Mouse (Mus musculus) limb, embryonic 12.5 days (tissue): ENCODE data around the gene Ckm. TPM values are rescaled to one million over a fixed set of nuclear protein-coding genes. Genes with fewer than 3 reads are reported as not detected.

Source experiments
- ATAC-seq: fragments of 200-750 bp; cut with Nextera tagmentation; 2 replicates; pipeline ENCODE4 v1.8.0; 2017; ENCODE audit warnings: low read depth, moderate TSS enrichment; ENCODE audit not compliant: insufficient number of reproducible peaks, insufficient read depth, low FRiP score, low TSS enrichment
- H3K27ac ChIP-seq: fragments of 300-500 bp; sonication (generic); 2 replicates; pipeline ENCODE4 v1.5.1; 2016; ENCODE audit warnings: mild to moderate bottlenecking, moderate library complexity
- H3K27me3 ChIP-seq: fragments of 300-500 bp; sonication (generic); 2 replicates; pipeline ENCODE4 v1.6.1; 2016; ENCODE audit warnings: mild to moderate bottlenecking, moderate library complexity
- H3K36me3 ChIP-seq: fragments of 300-500 bp; sonication (generic); 2 replicates; pipeline ENCODE4 v1.6.1; 2016; ENCODE audit warnings: mild to moderate bottlenecking, moderate library complexity
- H3K4me1 ChIP-seq: fragments of 300-500 bp; sonication (generic); replicated peaks from 2 replicates; pipeline ENCODE4 v1.6.1; 2016
- H3K4me2 ChIP-seq: fragments of 300-500 bp; sonication (generic); 2 replicates; pipeline ENCODE4 v1.6.1; 2016; ENCODE audit warnings: mild to moderate bottlenecking, moderate library complexity
- H3K4me3 ChIP-seq: fragments of 300-500 bp; sonication (generic); replicated peaks from 2 replicates; pipeline ENCODE4 v1.5.1; 2016; ENCODE audit warnings: mild to moderate bottlenecking
- H3K9ac ChIP-seq: fragments of 300-500 bp; sonication (generic); replicated peaks from 2 replicates; pipeline ENCODE4 v1.6.1; 2016; ENCODE audit warnings: mild to moderate bottlenecking, moderate library complexity
- H3K9me3 ChIP-seq: fragments of 300-500 bp; sonication (generic); 2 replicates; pipeline ENCODE4 v1.6.1; 2016; ENCODE audit warnings: mild to moderate bottlenecking, moderate library complexity
- WGBS: fragments of 180-500 bp; shearing (Covaris S2); methylation state at CpG from one replicate; pipeline ENCODE4 v1.1.7; 2016; 5-methylcytosine and 5-hydroxymethylcytosine counted together
- polyA plus RNA-seq: library from polyadenylated mRNA; unstranded; fragments of >200 nt; fragmentation: Nextera tagmentation; extraction: Ambion mirVana; gene quantifications from 2 replicates; pipeline ENCODE4 v1.2.1, GENCODE M21; 2016

Gene Ckm
- polyA plus RNA-seq, 1 experiment from 2014 or later: 0.25 TPM

DNA sequence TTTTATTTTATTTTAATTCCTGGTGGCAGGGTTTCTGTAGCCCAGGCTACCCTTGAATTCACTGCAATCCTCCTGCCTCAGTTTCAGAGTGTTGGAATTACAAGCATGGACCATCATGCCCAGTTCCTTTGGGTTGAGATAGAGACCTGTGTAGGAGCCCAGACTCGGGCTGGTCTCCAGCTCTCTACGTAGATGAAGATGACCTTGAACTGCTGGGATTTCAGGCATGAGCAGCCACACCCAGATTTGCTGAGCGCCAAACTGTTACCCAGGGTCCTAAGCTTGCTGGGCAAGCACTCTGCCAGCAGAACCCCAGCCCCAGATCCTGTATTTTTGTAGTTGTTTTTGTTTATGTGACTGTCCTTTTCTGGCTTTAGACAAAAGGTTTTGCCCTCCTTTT is 8.9 kb downstream of the Ckm start:
- no peak overlapping the region for H3K4me3 ChIP-seq
- no peak for ATAC-seq
- no peak overlapping the region for H3K27ac ChIP-seq
- H3K9ac ChIP-seq: no peak overlapping the region
- no peaks in the 10 kb centered on the region for H3K36me3 ChIP-seq
- H3K4me1 ChIP-seq: peaks cover 5% of the 10 kb centered on the region
- peaks cover 39% of the 10 kb centered on the region for H3K27me3 ChIP-seq
- 81% methylated on average over 3 of the region's 3 CpGs for WGBS
- H3K9me3 ChIP-seq: peaks cover 5% of the 10 kb centered on the region; the same call in 1 of the 2 replicates
- H3K4me2 ChIP-seq: no peak overlapping the region

DNA sequence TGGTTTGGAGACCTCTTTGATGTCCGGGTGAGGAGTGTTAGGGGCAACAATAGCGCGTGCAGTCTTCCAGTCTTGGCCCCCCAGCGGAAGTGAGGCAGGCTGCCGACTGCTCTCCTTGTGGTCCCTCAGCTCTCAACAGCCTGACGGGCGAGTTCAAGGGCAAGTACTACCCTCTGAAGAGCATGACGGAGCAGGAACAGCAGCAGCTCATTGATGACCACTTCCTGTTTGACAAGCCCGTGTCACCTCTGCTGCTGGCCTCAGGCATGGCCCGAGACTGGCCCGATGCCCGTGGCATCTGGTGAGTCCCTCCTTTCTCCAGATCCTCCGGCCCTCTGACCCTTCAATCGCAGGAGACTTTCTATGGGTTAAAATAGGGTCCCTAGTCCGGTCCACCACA is 12.0 kb downstream of the Ckm start:
- 65% methylated on average over 15 of the region's 15 CpGs for WGBS
- peaks cover 5% of the 10 kb centered on the region; the same call in 1 of the 2 replicates for H3K9me3 ChIP-seq
- H3K4me3 ChIP-seq: no peak overlapping the region
- no peak overlapping the region for H3K9ac ChIP-seq
- H3K27ac ChIP-seq: no peak overlapping the region
- no peak overlapping the region for H3K4me2 ChIP-seq
- peaks cover 66% of the 10 kb centered on the region for H3K27me3 ChIP-seq
- ATAC-seq: no peak
- H3K4me1 ChIP-seq: peaks cover 7% of the 10 kb centered on the region; the same call in 1 of the 2 replicates
- H3K36me3 ChIP-seq: no peaks in the 10 kb centered on the region

DNA sequence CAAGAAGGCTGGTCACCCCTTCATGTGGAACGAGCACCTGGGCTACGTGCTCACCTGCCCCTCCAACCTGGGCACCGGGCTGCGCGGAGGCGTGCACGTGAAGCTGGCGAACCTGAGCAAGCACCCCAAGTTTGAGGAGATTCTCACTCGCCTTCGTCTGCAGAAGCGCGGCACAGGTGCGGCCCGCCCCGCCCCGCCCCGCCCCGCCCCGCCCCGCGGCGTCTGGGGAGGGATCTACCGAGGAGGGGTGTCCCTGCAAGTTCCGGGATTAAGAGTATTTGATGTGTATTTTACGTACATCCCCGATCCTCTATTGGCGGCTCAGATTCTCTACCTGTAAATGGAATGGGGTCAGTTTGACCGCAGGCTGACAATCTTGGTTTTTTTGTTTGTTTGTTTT is 15.5 kb downstream of the Ckm start:
- H3K27ac ChIP-seq: no peak overlapping the region
- no peak for ATAC-seq
- 7% methylated on average over 28 of the region's 28 CpGs for WGBS
- H3K9me3 ChIP-seq: no peaks in the 10 kb centered on the region
- peaks cover 4% of the 10 kb centered on the region for H3K36me3 ChIP-seq
- H3K27me3 ChIP-seq: peaks cover 74% of the 10 kb centered on the region
- H3K9ac ChIP-seq: no peak overlapping the region
- H3K4me2 ChIP-seq: no peak overlapping the region
- no peak overlapping the region for H3K4me3 ChIP-seq
- peaks cover 7% of the 10 kb centered on the region; the same call in 1 of the 2 replicates for H3K4me1 ChIP-seq

DNA sequence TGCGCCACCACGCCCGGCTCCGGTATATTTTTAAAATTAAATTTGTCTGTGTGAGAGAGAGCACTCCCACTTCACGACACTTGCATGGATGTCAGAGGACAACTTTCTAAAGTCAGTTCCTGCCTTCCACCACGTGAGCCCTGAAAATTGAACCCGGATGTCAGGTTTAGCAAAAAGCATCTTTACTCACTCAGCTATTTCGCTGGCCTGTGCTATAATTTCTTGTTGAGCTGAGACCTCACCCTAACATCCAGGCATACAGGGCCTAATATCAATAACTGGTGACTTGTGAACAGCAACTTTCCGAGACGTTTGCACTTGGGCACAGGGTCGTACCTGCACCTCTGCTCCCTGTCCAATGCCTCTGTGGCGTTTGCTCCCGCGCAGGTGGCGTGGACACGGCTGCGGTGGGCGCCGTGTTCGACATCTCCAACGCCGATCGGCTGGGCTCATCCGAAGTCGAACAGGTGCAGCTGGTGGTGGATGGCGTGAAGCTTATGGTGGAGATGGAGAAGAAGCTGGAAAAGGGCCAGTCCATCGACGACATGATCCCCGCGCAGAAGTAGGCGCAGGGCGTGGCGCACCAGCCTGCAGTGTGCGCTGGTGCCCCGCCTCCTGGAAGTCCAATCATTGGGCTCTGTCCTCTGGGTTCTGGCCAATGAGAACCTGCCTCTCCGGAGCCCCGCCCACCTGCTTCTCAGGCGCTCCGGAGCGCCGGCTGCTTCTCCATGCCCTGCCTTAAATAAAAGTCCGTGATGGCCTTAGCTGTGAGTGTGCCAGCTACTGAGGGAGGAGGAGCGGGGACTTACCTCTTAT is 16.5 kb downstream of the Ckm start:
- Histone ChIP-seq H3K4me1 (peaks cover 7% of the 10 kb centered on the region; the same call in 1 of the 2 replicates), H3K9ac (no peak overlapping the region), H3K4me3 (peak overlapping the region; percentile 36), H3K9me3 (no peaks in the 10 kb centered on the region), H3K27ac (no peak overlapping the region), H3K4me2 (peak overlapping the region; percentile 60), H3K36me3 (peaks cover 13% of the 10 kb centered on the region), H3K27me3 (peaks cover 68% of the 10 kb centered on the region)
- 12% methylated on average over 43 of the region's 43 CpGs for WGBS
- peak; percentile 88 for ATAC-seq

DNA sequence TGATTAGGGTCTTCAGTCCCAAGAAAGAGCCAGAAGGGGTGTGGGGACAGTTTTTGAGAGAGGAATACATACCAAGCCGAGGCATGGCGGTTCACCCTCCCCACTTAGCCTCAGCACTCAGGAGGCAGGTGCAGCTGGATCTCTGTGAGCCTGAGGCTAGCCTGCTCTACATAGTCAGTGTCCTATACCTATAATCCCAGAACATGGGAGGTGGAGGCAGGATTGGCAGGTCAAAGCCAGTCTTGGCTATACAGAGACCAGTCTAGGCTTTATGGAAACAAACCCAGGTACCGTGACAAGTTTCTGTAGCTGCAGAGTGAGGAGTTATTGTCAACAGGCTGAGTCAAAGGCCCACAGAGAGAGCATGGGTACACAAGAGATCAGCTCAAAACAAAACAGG is 18.5 kb downstream of the Ckm start:
- no peak overlapping the region for H3K27ac ChIP-seq
- no peak overlapping the region for H3K4me2 ChIP-seq
- peaks cover 7% of the 10 kb centered on the region; the same call in 1 of the 2 replicates for H3K4me1 ChIP-seq
- no peak overlapping the region for H3K9ac ChIP-seq
- WGBS: 85% methylated on average over 3 of the region's 3 CpGs
- H3K4me3 ChIP-seq: no peak overlapping the region
- H3K9me3 ChIP-seq: no peaks in the 10 kb centered on the region
- no peak for ATAC-seq
- H3K36me3 ChIP-seq: peaks cover 33% of the 10 kb centered on the region
- H3K27me3 ChIP-seq: peaks cover 49% of the 10 kb centered on the region

DNA sequence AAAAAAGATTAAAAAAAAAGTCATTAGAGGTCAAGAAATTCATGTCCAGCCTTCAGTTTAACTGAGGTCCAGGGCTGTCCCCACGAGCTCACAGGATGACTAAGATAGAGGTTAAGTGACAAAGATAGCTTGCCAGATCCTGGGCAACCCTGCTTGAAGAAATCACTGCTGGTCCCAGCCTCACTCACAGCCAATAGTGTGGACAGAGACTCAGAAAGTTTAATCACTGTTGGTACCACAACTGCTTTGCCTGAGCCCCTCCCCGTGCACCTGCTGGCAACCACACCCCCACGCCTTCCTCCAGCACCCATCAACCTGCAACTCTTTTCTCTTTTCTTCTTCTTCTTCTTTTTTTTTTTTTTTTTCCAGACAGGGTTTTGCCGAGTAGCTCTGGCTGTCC is 19.5 kb downstream of the Ckm start:
- peaks cover 43% of the 10 kb centered on the region for H3K36me3 ChIP-seq
- peaks cover 7% of the 10 kb centered on the region; the same call in 1 of the 2 replicates for H3K4me1 ChIP-seq
- 64% methylated on average over 4 of the region's 4 CpGs for WGBS
- no peak for ATAC-seq
- H3K4me3 ChIP-seq: no peak overlapping the region
- no peak overlapping the region for H3K4me2 ChIP-seq
- no peak overlapping the region for H3K9ac ChIP-seq
- peaks cover 39% of the 10 kb centered on the region for H3K27me3 ChIP-seq
- H3K27ac ChIP-seq: no peak overlapping the region
- no peaks in the 10 kb centered on the region for H3K9me3 ChIP-seq

DNA sequence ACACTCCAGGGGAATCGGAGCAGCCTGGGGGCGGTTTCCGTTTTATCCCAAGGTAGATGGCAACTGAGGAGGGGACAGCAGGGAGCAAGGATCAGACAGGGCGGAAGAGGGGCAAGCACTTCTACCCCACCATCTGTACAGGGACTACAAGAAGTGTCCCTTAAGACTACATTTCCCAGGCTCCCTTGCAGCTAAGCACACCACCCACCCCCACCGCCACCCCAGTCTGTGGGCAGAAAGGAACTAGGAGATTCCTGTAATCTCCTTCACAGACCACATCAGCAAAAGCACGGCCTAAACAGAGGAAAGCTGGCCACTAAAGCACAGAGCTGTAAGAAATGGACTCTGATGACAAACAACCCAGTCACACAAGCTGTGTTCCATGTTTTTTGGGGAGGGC is 21.8 kb downstream of the Ckm start:
- no peaks in the 10 kb centered on the region for H3K4me1 ChIP-seq
- no peak for ATAC-seq
- no peak overlapping the region for H3K4me3 ChIP-seq
- peaks cover 66% of the 10 kb centered on the region for H3K36me3 ChIP-seq
- H3K9me3 ChIP-seq: no peaks in the 10 kb centered on the region
- no peak overlapping the region for H3K4me2 ChIP-seq
- 68% methylated on average over 6 of the region's 6 CpGs for WGBS
- H3K27ac ChIP-seq: no peak overlapping the region
- no peak overlapping the region for H3K9ac ChIP-seq
- peaks cover 16% of the 10 kb centered on the region for H3K27me3 ChIP-seq

DNA sequence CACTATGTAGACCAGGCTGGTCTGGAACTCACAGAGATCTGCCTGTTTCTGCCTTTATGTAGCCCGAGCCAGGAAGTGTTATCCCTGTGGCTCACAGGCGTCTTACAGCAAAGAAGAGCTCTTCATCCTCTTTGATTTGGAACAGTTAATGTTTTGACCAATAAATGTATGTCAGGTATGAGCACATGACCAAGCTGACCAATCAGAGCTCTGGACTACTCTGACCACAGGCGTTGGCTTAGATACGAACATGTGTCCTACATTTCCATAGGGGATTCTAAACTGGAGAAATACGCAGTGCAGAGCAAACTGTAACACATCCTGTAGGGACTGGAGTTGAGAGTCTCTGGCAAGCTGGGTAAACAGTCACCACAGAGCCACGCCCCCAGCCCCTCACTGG is 22.3 kb downstream of the Ckm start:
- Histone ChIP-seq H3K4me3 (no peak overlapping the region), H3K9ac (no peak overlapping the region), H3K27ac (no peak overlapping the region), H3K4me2 (no peak overlapping the region), H3K4me1 (no peaks in the 10 kb centered on the region), H3K9me3 (no peaks in the 10 kb centered on the region), H3K27me3 (peaks cover 11% of the 10 kb centered on the region), H3K36me3 (peaks cover 71% of the 10 kb centered on the region)
- WGBS: 91% methylated on average over 6 of the region's 6 CpGs
- no peak for ATAC-seq

DNA sequence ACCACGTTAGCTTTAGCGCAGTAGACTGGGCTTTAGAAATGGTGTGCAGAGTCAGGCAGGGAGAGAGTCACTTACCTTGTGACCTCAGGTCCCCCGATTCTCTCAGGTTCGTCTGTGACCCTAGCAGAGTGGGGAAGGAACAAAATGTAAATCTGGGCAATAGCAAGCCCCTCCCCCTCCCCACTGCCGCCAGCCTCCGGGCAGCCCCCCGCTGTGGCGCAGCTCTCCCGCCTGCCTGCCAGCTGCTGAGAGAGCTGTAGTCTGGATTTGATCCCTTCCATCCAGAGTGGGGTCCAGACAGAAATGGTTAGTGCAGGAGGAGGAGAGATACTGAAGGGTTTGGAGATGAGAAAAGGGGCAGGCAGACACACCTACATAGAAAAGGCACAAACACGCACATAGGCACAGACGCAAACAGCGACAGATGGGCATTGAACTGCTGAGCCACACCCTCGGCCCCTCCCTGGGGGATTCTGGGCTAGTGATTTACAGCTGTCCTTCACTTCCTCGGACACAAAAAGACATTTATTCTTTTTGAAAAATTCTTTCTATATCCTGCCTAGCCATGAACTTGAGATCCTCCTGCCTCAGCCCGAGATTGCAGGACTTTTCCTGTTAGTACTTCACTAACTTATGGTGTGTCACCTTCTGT is 23.5 kb downstream of the Ckm start:
- H3K36me3 ChIP-seq: peaks cover 84% of the 10 kb centered on the region

DNA sequence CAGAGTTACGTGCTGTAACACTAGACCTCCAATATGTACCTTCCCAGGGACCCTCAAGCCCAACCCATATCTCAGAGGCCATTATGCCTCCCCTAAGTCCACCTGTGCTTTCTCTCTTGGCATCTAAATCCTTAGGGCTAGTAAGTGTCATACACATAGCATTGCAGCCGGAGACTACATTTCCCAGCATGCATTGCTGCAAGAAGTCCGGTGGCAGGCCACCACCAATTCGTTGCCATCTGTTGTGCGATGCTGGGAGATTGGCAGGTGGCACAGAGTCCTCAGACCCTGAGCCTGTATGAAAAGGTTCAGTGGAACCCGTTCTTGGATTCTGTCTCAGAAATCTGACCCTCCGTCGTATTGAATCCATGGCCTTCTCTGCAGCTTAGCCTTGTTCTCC is 25.1 kb downstream of the Ckm start:
- peaks cover 100% of the 10 kb centered on the region for H3K36me3 ChIP-seq
- WGBS: 70% methylated on average over 8 of the region's 8 CpGs

More for the DNA sequence above, 23.5 kb downstream of the Ckm start:
- ATAC-seq: no peak
- WGBS: 68% methylated on average over 15 of the region's 15 CpGs
- H3K4me3 ChIP-seq: no peak overlapping the region
- peaks cover 3% of the 10 kb centered on the region; the same call in 1 of the 2 replicates for H3K27me3 ChIP-seq
- H3K4me1 ChIP-seq: no peaks in the 10 kb centered on the region
- peaks cover 8% of the 10 kb centered on the region; the same call in 1 of the 2 replicates for H3K9me3 ChIP-seq
- no peak overlapping the region for H3K9ac ChIP-seq
- no peak overlapping the region for H3K27ac ChIP-seq
- H3K4me2 ChIP-seq: no peak overlapping the region

DNA sequence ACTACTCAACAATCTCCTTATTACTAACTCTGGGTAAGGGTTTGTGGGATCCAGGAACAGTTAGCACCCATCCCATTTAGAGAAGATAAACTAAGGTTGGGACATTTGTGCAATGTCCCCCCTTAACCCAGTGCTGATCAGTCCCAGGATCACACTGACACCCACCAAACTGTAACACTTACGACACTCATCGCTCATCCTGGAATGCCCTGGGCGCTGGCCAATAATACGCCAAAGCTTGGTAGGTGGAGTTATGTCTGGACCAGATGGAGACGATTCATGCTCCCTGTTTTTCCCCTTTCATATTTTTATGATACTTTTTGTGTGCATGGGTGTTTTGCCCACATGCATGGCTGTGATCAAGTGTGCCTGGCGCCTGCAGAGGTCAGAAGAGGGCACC is 25.8 kb downstream of the Ckm start:
- Histone ChIP-seq H3K4me3 (no peak overlapping the region), H3K4me1 (no peaks in the 10 kb centered on the region), H3K4me2 (no peak overlapping the region), H3K27me3 (no peaks in the 10 kb centered on the region), H3K9me3 (peaks cover 8% of the 10 kb centered on the region; the same call in 1 of the 2 replicates), H3K9ac (no peak overlapping the region), H3K36me3 (peaks cover 100% of the 10 kb centered on the region), H3K27ac (no peak overlapping the region)
- ATAC-seq: no peak
- WGBS: 91% methylated on average over 6 of the region's 6 CpGs

More for the DNA sequence above, 25.1 kb downstream of the Ckm start:
- no peak overlapping the region for H3K4me3 ChIP-seq
- ATAC-seq: no peak
- H3K9ac ChIP-seq: no peak overlapping the region
- H3K27ac ChIP-seq: no peak overlapping the region
- H3K27me3 ChIP-seq: no peaks in the 10 kb centered on the region
- H3K4me2 ChIP-seq: no peak overlapping the region
- H3K9me3 ChIP-seq: peaks cover 8% of the 10 kb centered on the region; the same call in 1 of the 2 replicates
- H3K4me1 ChIP-seq: no peaks in the 10 kb centered on the region
